Mouse (Mus musculus): Measurements from ENCODE around the gene Syk. TPM values are rescaled to one million over a fixed set of nuclear protein-coding genes. Genes with fewer than 3 reads are reported as not detected.

Syk gene
- polyA plus RNA-seq, 1 experiment from 2014 or later = 7.5 TPM

DNA sequence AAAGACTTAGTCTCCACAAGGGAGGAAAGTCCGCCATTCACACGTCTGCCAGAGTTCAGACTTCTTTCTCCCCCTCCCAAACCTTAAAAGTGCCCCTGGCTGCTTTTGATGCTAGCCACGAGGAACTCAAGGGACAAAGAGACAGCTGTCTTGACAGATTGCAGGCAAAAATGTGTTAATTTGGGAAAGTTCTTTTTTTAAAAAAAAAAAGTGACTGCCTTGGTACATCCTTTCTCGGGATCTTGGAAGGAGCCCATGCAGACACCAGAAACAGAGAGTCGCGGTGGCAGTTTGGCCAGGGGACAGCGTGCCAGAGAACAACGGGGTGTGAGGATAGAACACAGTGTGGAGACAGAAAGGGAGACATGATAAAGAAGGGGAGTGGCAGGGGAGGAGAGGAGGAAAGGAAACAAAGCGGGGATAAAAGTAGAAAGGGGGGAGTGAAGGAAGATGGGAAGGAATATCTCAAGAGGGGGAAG is 71.9 kb downstream of the Syk start:
- Histone ChIP-seq H3K36me3 (ENCODE audit: insufficient read depth, low read length) (no peaks in the 10 kb centered on the region), H3K27ac (ENCODE audit: low read length) (no peak overlapping the region), H3K4me2 (replicated peaks; ENCODE audit: low read depth, low read length) (no peak overlapping the region), H3K4me1 (ENCODE audit: insufficient read depth, low read length) (peaks cover 6% of the 10 kb centered on the region; the same call in 1 of the 2 replicates), H3K27me3 (ENCODE audit: insufficient read depth, low read length) (peaks cover 6% of the 10 kb centered on the region; the same call in 1 of the 2 replicates), H3K9ac (replicated peaks; ENCODE audit: low read length) (no peak overlapping the region), H3K9me3 (ENCODE audit: low read length) (no peaks in the 10 kb centered on the region), H3K4me3 (ENCODE audit: low read length) (no peak overlapping the region)
- no peak for ATAC-seq (ENCODE audit: low FRiP score, low TSS enrichment)
- WGBS = 45% methylated on average over 9 of the region's 9 CpGs

DNA sequence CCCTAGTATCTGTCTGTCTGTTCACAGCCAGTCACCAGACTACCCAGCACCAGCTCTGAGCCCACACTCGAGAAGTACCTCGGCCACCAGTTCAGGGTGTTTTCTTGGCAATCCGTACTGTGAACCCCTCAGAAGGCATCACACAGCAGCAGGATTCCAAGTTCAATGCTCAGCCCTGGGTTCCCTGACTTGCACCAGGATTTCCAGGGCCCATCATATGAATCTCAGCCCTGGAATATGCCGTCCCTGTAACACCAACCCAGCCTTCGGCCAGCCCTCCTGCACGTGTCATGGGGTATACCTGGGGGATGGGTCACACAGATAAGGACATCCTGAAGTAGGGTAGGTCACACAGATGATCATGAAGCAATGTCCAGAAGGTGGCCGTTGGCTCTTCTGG is 75.0 kb downstream of the Syk start:
- H3K9ac ChIP-seq (replicated peaks; ENCODE audit: low read length) = no peak overlapping the region
- ATAC-seq (ENCODE audit: low FRiP score, low TSS enrichment) = no peak
- H3K4me2 ChIP-seq (replicated peaks; ENCODE audit: low read depth, low read length) = no peak overlapping the region
- H3K4me3 ChIP-seq (ENCODE audit: low read length) = no peak overlapping the region
- no peaks in the 10 kb centered on the region for H3K36me3 ChIP-seq (ENCODE audit: insufficient read depth, low read length)
- H3K4me1 ChIP-seq (ENCODE audit: insufficient read depth, low read length) = no peaks in the 10 kb centered on the region
- 92% methylated on average over 7 of the region's 7 CpGs for WGBS
- no peak overlapping the region for H3K27ac ChIP-seq (ENCODE audit: low read length)
- peaks cover 10% of the 10 kb centered on the region; the same call in 1 of the 2 replicates for H3K27me3 ChIP-seq (ENCODE audit: insufficient read depth, low read length)
- no peaks in the 10 kb centered on the region for H3K9me3 ChIP-seq (ENCODE audit: low read length)

DNA sequence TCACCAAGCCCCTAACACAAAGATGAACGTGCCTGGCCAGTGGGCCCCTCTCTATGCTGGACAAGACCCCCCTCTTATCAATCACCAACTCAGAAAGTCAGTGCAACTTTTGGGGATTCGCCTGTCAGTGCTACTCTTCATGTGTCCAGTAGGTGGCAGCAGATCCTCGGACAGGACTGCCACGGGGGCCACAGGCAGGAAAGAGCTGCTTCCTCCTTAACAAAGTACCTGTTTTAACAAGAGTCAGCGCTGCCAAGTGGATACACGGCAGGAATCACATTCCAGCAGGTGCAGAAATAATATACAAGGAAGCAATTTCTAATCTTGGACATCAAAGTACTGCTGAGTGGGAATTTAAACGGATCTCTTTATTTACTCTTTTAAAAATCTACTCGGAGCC is 75.5 kb downstream of the Syk start:
- no peak overlapping the region for H3K27ac ChIP-seq (ENCODE audit: low read length)
- no peak overlapping the region for H3K4me2 ChIP-seq (replicated peaks; ENCODE audit: low read depth, low read length)
- H3K4me1 ChIP-seq (ENCODE audit: insufficient read depth, low read length) = no peaks in the 10 kb centered on the region
- H3K4me3 ChIP-seq (ENCODE audit: low read length) = no peak overlapping the region
- no peak overlapping the region for H3K9ac ChIP-seq (replicated peaks; ENCODE audit: low read length)
- H3K9me3 ChIP-seq (ENCODE audit: low read length) = no peaks in the 10 kb centered on the region
- ATAC-seq (ENCODE audit: low FRiP score, low TSS enrichment) = peak; percentile 23; the same call in 1 of the 2 replicates
- H3K36me3 ChIP-seq (ENCODE audit: insufficient read depth, low read length) = no peaks in the 10 kb centered on the region
- WGBS = 12% methylated on average over 8 of the region's 8 CpGs
- peaks cover 10% of the 10 kb centered on the region; the same call in 1 of the 2 replicates for H3K27me3 ChIP-seq (ENCODE audit: insufficient read depth, low read length)

DNA sequence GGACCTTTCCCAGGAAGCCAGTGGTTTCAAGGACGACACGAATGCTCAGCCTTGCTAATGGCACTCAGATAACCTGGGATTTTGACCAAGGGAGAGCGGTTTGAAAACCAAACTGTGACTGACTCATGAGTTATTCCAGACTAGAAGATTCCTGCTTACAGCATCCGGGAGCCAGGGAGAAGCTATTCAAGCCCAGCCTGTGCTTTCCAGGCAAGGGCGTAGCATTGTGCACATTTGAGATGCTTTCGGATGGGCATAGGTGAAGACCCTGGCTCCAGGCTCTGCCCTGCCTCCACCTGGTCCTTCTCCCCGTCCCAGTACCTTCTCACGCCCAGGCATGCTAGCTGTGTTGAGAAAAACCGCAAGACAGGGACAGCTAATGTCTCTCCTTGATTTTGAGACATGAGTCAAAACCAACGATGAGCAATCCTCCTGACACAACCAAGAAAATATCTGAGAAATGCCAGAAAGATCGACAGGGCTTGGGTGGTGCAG is 76.2 kb downstream of the Syk start:
- no peak overlapping the region for H3K4me2 ChIP-seq (replicated peaks; ENCODE audit: low read depth, low read length)
- no peak for ATAC-seq (ENCODE audit: low FRiP score, low TSS enrichment)

DNA sequence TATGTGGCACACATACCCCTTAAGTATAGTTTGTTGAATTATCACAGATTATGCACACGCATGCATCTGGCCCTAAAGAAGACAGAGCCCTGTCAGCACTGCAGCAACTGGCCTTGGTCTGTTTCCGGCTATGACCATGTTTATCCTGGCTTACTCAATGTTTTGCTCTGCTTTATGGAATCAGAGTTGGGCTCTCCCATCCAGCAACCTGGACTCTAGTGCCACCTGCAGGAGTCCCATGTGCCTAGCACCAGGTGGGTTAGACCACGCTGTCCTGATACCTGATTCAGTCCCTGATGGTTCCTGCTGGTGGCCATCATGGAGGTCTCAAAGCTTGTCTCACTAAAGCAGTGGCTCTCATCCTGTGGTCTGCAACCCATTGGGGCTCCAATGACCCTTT is 86.9 kb downstream of the Syk start:
- Histone ChIP-seq H3K4me3 (ENCODE audit: low read length) (no peak overlapping the region), H3K4me2 (replicated peaks; ENCODE audit: low read depth, low read length) (no peak overlapping the region), H3K27me3 (ENCODE audit: insufficient read depth, low read length) (no peaks in the 10 kb centered on the region), H3K4me1 (ENCODE audit: insufficient read depth, low read length) (no peaks in the 10 kb centered on the region), H3K27ac (ENCODE audit: low read length) (no peak overlapping the region), H3K9me3 (ENCODE audit: low read length) (peaks cover 7% of the 10 kb centered on the region; the same call in 1 of the 2 replicates), H3K36me3 (ENCODE audit: insufficient read depth, low read length) (no peaks in the 10 kb centered on the region), H3K9ac (replicated peaks; ENCODE audit: low read length) (no peak overlapping the region)
- WGBS = 56% methylated on average over 3 of the region's 3 CpGs
- no peak; the same call in 1 of the 2 replicates for ATAC-seq (ENCODE audit: low FRiP score, low TSS enrichment)

More for the DNA sequence above, 76.2 kb downstream of the Syk start:
- no peak overlapping the region for H3K27ac ChIP-seq (ENCODE audit: low read length)
- 83% methylated on average over 11 of the region's 11 CpGs for WGBS
- H3K9me3 ChIP-seq (ENCODE audit: low read length) = no peaks in the 10 kb centered on the region
- H3K4me3 ChIP-seq (ENCODE audit: low read length) = no peak overlapping the region
- no peak overlapping the region for H3K9ac ChIP-seq (replicated peaks; ENCODE audit: low read length)
- peaks cover 10% of the 10 kb centered on the region; the same call in 1 of the 2 replicates for H3K27me3 ChIP-seq (ENCODE audit: insufficient read depth, low read length)
- no peaks in the 10 kb centered on the region for H3K36me3 ChIP-seq (ENCODE audit: insufficient read depth, low read length)
- H3K4me1 ChIP-seq (ENCODE audit: insufficient read depth, low read length) = no peaks in the 10 kb centered on the region

DNA sequence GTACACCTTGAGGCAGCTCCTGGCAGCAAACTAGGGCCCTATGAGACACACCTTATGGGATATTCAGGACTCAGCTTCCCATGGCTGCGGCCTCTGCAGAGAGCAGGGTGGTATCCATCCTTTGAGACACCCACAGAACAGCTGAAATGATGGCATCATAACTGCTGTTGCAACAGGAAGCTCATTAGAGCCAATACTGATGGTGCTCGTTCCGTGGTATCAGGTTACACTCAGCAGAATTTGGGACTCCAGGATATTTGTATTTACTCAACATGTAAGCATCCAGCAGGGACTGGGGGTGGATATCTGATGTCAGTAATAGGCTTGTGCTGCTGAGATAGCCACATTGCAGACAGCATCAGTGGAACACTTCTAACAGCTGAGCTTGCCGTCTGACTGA is 90.3 kb downstream of the Syk start:
- Histone ChIP-seq H3K27me3 (ENCODE audit: insufficient read depth, low read length) (no peaks in the 10 kb centered on the region), H3K36me3 (ENCODE audit: insufficient read depth, low read length) (no peaks in the 10 kb centered on the region), H3K4me2 (replicated peaks; ENCODE audit: low read depth, low read length) (no peak overlapping the region), H3K27ac (ENCODE audit: low read length) (no peak overlapping the region), H3K9ac (replicated peaks; ENCODE audit: low read length) (no peak overlapping the region), H3K4me3 (ENCODE audit: low read length) (no peak overlapping the region), H3K4me1 (ENCODE audit: insufficient read depth, low read length) (no peaks in the 10 kb centered on the region), H3K9me3 (ENCODE audit: low read length) (peaks cover 7% of the 10 kb centered on the region; the same call in 1 of the 2 replicates)
- ATAC-seq (ENCODE audit: low FRiP score, low TSS enrichment) = no peak
- WGBS = 40% methylated on average over 4 of the region's 4 CpGs

DNA sequence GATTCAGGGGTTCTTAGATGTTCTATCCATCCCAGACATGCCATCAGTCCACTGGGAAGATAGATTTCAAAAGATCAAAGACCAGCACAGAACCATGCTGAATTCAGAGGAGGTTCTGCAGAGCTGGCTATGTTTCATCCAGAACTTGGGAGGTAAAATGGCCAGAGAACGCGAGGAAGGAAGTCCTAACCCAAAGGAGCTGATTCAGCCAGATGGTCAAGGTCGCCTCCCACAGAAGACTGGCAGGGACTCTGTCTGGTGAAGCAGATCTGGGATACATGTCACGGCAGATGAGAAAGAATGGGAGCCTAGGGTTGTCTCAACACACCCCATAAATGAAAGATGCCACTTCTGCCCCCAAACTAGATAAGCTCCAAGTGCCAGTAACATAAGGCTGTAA is 90.9 kb downstream of the Syk start:
- no peak overlapping the region for H3K27ac ChIP-seq (ENCODE audit: low read length)
- ATAC-seq (ENCODE audit: low FRiP score, low TSS enrichment) = no peak
- 54% methylated on average over 4 of the region's 4 CpGs for WGBS

DNA sequence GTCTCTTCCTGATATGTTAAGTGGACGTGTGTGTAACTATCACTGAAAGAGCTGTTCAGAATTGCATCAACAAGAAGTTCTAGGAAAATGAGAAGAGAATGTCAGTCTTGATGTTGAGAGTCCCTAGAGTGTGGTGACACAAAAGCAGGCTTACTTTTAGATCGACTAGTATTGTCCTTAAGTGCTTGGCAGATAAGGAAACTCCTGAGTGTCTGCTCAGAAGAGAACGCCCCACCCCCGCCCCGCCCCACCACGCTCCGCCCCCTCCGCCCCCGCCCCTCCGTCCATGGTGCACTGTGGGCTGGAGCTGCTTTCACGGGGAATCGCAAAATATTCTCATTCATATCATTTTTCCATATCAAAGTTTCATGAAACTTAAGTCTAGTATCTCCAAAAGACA is 91.9 kb downstream of the Syk start:
- peaks cover 7% of the 10 kb centered on the region; the same call in 1 of the 2 replicates for H3K9me3 ChIP-seq (ENCODE audit: low read length)
- H3K27ac ChIP-seq (ENCODE audit: low read length) = no peak overlapping the region
- 46% methylated on average over 12 of the region's 12 CpGs for WGBS
- no peak overlapping the region for H3K4me2 ChIP-seq (replicated peaks; ENCODE audit: low read depth, low read length)
- H3K4me3 ChIP-seq (ENCODE audit: low read length) = no peak overlapping the region
- H3K9ac ChIP-seq (replicated peaks; ENCODE audit: low read length) = no peak overlapping the region
- no peak for ATAC-seq (ENCODE audit: low FRiP score, low TSS enrichment)
- no peaks in the 10 kb centered on the region for H3K27me3 ChIP-seq (ENCODE audit: insufficient read depth, low read length)
- no peaks in the 10 kb centered on the region for H3K4me1 ChIP-seq (ENCODE audit: insufficient read depth, low read length)
- no peaks in the 10 kb centered on the region for H3K36me3 ChIP-seq (ENCODE audit: insufficient read depth, low read length)

More for the DNA sequence above, 90.9 kb downstream of the Syk start:
- Histone ChIP-seq H3K4me1 (ENCODE audit: insufficient read depth, low read length) (no peaks in the 10 kb centered on the region), H3K4me2 (replicated peaks; ENCODE audit: low read depth, low read length) (no peak overlapping the region), H3K9ac (replicated peaks; ENCODE audit: low read length) (no peak overlapping the region), H3K4me3 (ENCODE audit: low read length) (no peak overlapping the region), H3K9me3 (ENCODE audit: low read length) (peaks cover 7% of the 10 kb centered on the region; the same call in 1 of the 2 replicates), H3K27me3 (ENCODE audit: insufficient read depth, low read length) (no peaks in the 10 kb centered on the region), H3K36me3 (ENCODE audit: insufficient read depth, low read length) (no peaks in the 10 kb centered on the region)

DNA sequence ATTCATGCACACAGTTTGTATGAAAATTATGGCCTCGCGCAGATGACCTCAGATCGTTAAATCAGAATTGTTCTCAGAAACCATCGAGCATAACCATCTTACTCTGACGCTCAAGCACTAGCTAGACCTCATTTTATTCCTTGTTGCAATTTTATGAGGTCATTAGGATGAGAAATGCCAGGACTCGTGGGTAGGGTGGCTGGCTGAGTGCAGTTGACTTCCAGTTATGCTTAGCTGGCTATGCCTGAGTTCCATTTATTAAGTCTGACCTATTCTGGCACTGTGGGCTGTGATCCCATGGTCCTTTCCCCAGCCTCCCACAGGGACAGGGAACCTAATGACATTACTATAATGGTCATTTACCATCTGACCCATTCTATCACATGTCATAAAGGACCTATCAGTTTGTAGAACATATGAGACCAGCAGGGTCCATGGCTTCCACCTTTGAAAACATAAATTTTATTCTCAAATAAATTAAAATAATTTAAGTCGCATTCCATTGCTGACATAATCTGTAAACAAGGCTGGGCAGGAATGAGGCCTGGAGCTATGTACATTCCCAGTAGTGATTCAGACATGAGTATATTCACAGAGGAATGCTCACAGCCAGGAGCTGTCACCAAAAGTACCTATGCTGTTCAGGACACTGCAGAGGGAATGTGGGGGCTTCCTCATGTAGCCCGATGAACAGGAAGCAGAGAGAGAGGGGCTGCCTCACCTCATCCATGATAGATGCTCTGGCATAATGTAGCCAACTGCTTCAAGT is 92.7 kb downstream of the Syk start:
- Histone ChIP-seq H3K27ac (ENCODE audit: low read length) (no peak overlapping the region), H3K27me3 (ENCODE audit: insufficient read depth, low read length) (no peaks in the 10 kb centered on the region)
- WGBS = 54% methylated on average over 8 of the region's 8 CpGs

More for the DNA sequence above, 92.7 kb downstream of the Syk start:
- Histone ChIP-seq H3K4me1 (ENCODE audit: insufficient read depth, low read length) (no peaks in the 10 kb centered on the region), H3K4me3 (ENCODE audit: low read length) (no peak overlapping the region), H3K9me3 (ENCODE audit: low read length) (peaks cover 7% of the 10 kb centered on the region; the same call in 1 of the 2 replicates), H3K9ac (replicated peaks; ENCODE audit: low read length) (no peak overlapping the region), H3K4me2 (replicated peaks; ENCODE audit: low read depth, low read length) (no peak overlapping the region), H3K36me3 (ENCODE audit: insufficient read depth, low read length) (no peaks in the 10 kb centered on the region)
- no peak for ATAC-seq (ENCODE audit: low FRiP score, low TSS enrichment)
